Mouse (Mus musculus) limb, embryonic 13.5 days (tissue): ENCODE measurements around the gene Icmt. TPM values are rescaled to one million over a fixed set of nuclear protein-coding genes. Genes with fewer than 3 reads are reported as not detected.
A peak's percentile ranks its signal among the peaks of the same experiment; 100 is the strongest.

Experiments
- ATAC-seq: fragments of 200-750 bp; cut with Nextera tagmentation; 2 replicates; pipeline ENCODE4 v1.8.0; 2017; ENCODE audit warnings: low read depth, moderate number of reproducible peaks, moderate TSS enrichment; ENCODE audit not compliant: low FRiP score
- H3K27ac ChIP-seq: fragments of 300-500 bp; sonication (generic); 2 replicates; pipeline ENCODE4 v1.5.1; 2015; ENCODE audit warnings: inconsistent platforms, mild to moderate bottlenecking, moderate library complexity
- H3K27me3 ChIP-seq: fragments of 300-500 bp; sonication (generic); 2 replicates; pipeline ENCODE4 v1.6.1; 2015; ENCODE audit warnings: mild to moderate bottlenecking, inconsistent platforms
- H3K36me3 ChIP-seq: fragments of 300-500 bp; sonication (generic); 2 replicates; pipeline ENCODE4 v1.6.1; 2015; ENCODE audit warnings: inconsistent platforms, mild to moderate bottlenecking, moderate library complexity
- H3K4me1 ChIP-seq: fragments of 300-500 bp; sonication (generic); 2 replicates; pipeline ENCODE4 v1.6.1; 2015; ENCODE audit warnings: inconsistent platforms
- H3K4me2 ChIP-seq: fragments of 300-500 bp; sonication (generic); replicated peaks from 2 replicates; pipeline ENCODE4 v1.6.1; 2015; ENCODE audit warnings: inconsistent platforms, mild to moderate bottlenecking, moderate library complexity
- H3K4me3 ChIP-seq: fragments of 300-500 bp; sonication (generic); 2 replicates; pipeline ENCODE4 v1.5.1; 2015; ENCODE audit warnings: moderate library complexity, mild to moderate bottlenecking, inconsistent platforms
- H3K9ac ChIP-seq: fragments of 300-500 bp; sonication (generic); 2 replicates; pipeline ENCODE4 v1.6.1; 2015; ENCODE audit warnings: mild to moderate bottlenecking, inconsistent platforms
- H3K9me3 ChIP-seq: fragments of 300-500 bp; sonication (generic); 2 replicates; pipeline ENCODE4 v1.6.1; 2016; ENCODE audit warnings: inconsistent platforms
- WGBS: fragments of 180-500 bp; shearing (Covaris S2); methylation state at CpG from one replicate; pipeline ENCODE4 v1.1.7; 2015; 5-methylcytosine and 5-hydroxymethylcytosine counted together
- polyA plus RNA-seq: library from polyadenylated mRNA; unstranded; fragments of >200 nt; fragmentation: Nextera tagmentation; extraction: Ambion mirVana; gene quantifications from 2 replicates; pipeline ENCODE4 v1.2.1, GENCODE M21; 2015

Gene Icmt
- polyA plus RNA-seq, 1 experiment from 2014 or later, result 27.0 TPM

- H3K9ac ChIP-seq, result peak overlapping the region; percentile 13; the same call in 1 of the 2 replicates
- H3K4me3 ChIP-seq, result no peak overlapping the region
- no peaks in the 10 kb centered on the region for H3K9me3 ChIP-seq
- no peak overlapping the region for H3K27ac ChIP-seq
- H3K4me1 ChIP-seq, result no peaks in the 10 kb centered on the region
- H3K4me2 ChIP-seq, result no peak overlapping the region
- H3K27me3 ChIP-seq, result peaks cover 16% of the 10 kb centered on the region
- no peak for ATAC-seq
- WGBS, result 70% methylated on average over 6 of the region's 6 CpGs
- H3K36me3 ChIP-seq, result peaks cover 72% of the 10 kb centered on the region
These were observed 9.0 kb downstream of the Icmt start for GRCm38 (mm10) chr4:152305991-152306390.

- ATAC-seq, result no peak
- peaks cover 56% of the 10 kb centered on the region for H3K36me3 ChIP-seq
- H3K27ac ChIP-seq, result no peak overlapping the region
- H3K4me1 ChIP-seq, result peaks cover 7% of the 10 kb centered on the region; the same call in 1 of the 2 replicates
- 79% methylated on average over 9 of the region's 9 CpGs for WGBS
- H3K9me3 ChIP-seq, result no peaks in the 10 kb centered on the region
- H3K4me2 ChIP-seq, result no peak overlapping the region
- H3K4me3 ChIP-seq, result no peak overlapping the region
- H3K27me3 ChIP-seq, result peaks cover 31% of the 10 kb centered on the region
- H3K9ac ChIP-seq, result no peak overlapping the region
These were observed 10.5 kb downstream of the Icmt start for GRCm38 (mm10) chr4:152307542-152307941.

GRCm38 (mm10) chr4:152312186-152312585 is 15.2 kb downstream of the Icmt start:
- ATAC-seq, result no peak
- Histone ChIP-seq H3K4me2 (peak overlapping the region; percentile 68), H3K27ac (no peak overlapping the region), H3K9me3 (no peaks in the 10 kb centered on the region), H3K4me1 (peaks cover 30% of the 10 kb centered on the region), H3K9ac (no peak overlapping the region), H3K36me3 (peaks cover 15% of the 10 kb centered on the region), H3K4me3 (peak overlapping the region; percentile 41), H3K27me3 (peaks cover 78% of the 10 kb centered on the region)
- WGBS, result 2% methylated on average over 14 of the region's 14 CpGs

- ATAC-seq, result 0 out of 2 replicates have a peak, but pooled peaks have one; percentile 13
- peak overlapping the region; percentile 41 for H3K4me3 ChIP-seq
- no peaks in the 10 kb centered on the region for H3K9me3 ChIP-seq
- peak overlapping the region; percentile 68 for H3K4me2 ChIP-seq
- H3K36me3 ChIP-seq, result peaks cover 8% of the 10 kb centered on the region
- peak overlapping the region; percentile 45 for H3K9ac ChIP-seq
- no peak overlapping the region for H3K27ac ChIP-seq
- peaks cover 30% of the 10 kb centered on the region for H3K4me1 ChIP-seq
- under 1% methylated on average over 29 of the region's 29 CpGs for WGBS
- peaks cover 88% of the 10 kb centered on the region for H3K27me3 ChIP-seq
These were observed 16.2 kb downstream of the Icmt start for GRCm38 (mm10) chr4:152313211-152313632.

- Histone ChIP-seq H3K36me3 (peaks cover 2% of the 10 kb centered on the region), H3K9ac (no peak overlapping the region), H3K4me3 (peak overlapping the region; percentile 41; the same call in 1 of the 2 replicates), H3K27me3 (peaks cover 95% of the 10 kb centered on the region), H3K4me2 (peak overlapping the region; percentile 68; the same call in 1 of the 2 replicates), H3K4me1 (peaks cover 35% of the 10 kb centered on the region), H3K9me3 (no peaks in the 10 kb centered on the region), H3K27ac (no peak overlapping the region)
- no peak for ATAC-seq
These were observed 16.9 kb downstream of the Icmt start for GRCm38 (mm10) chr4:152313934-152314333.

- Histone ChIP-seq H3K9me3 (no peaks in the 10 kb centered on the region), H3K4me1 (peaks cover 36% of the 10 kb centered on the region), H3K27ac (no peak overlapping the region), H3K36me3 (no peaks in the 10 kb centered on the region), H3K9ac (peak overlapping the region; percentile 32; the same call in 1 of the 2 replicates), H3K4me2 (peak overlapping the region; percentile 61), H3K4me3 (peak overlapping the region; percentile 37), H3K27me3 (peaks cover 89% of the 10 kb centered on the region)
- no peak for ATAC-seq
- WGBS, result under 1% methylated on average over 43 of the region's 43 CpGs
These were observed 18.6 kb downstream of the Icmt start for GRCm38 (mm10) chr4:152315498-152316213.

- Histone ChIP-seq H3K36me3 (no peaks in the 10 kb centered on the region), H3K4me3 (no peak overlapping the region), H3K4me2 (no peak overlapping the region), H3K9ac (no peak overlapping the region), H3K27ac (no peak overlapping the region), H3K27me3 (peaks cover 75% of the 10 kb centered on the region), H3K9me3 (no peaks in the 10 kb centered on the region), H3K4me1 (peaks cover 28% of the 10 kb centered on the region)
- ATAC-seq, result no peak
- WGBS, result 80% methylated on average over 6 of the region's 6 CpGs
These were observed 20.6 kb downstream of the Icmt start for GRCm38 (mm10) chr4:152317631-152318033.

GRCm38 (mm10) chr4:152318517-152319234 is 21.6 kb downstream of the Icmt start, which contains the start of gene Rnf207:
Rnf207 (minus strand) TSS chr4:152318993.
- Histone ChIP-seq H3K36me3 (no peaks in the 10 kb centered on the region), H3K9ac (peak within 1 kb of the TSS; percentile 35), H3K27ac (no peak within 1 kb of the TSS), H3K27me3 (peaks cover 65% of the 10 kb centered on the region), H3K4me2 (peak within 1 kb of the TSS; percentile 45), H3K4me1 (peaks cover 17% of the 10 kb centered on the region), H3K9me3 (no peaks in the 10 kb centered on the region), H3K4me3 (peak within 1 kb of the TSS; percentile 12)
- no peak for ATAC-seq
- 4% methylated on average over 26 of the region's 26 CpGs for WGBS

- H3K36me3 ChIP-seq, result no peaks in the 10 kb centered on the region
- peaks cover 7% of the 10 kb centered on the region; the same call in 1 of the 2 replicates for H3K4me1 ChIP-seq
- H3K9ac ChIP-seq, result no peak overlapping the region
- WGBS, result 43% methylated on average over 5 of the region's 5 CpGs
- no peak overlapping the region for H3K4me3 ChIP-seq
- peaks cover 37% of the 10 kb centered on the region for H3K27me3 ChIP-seq
- no peak for ATAC-seq
- no peak overlapping the region for H3K27ac ChIP-seq
- H3K9me3 ChIP-seq, result no peaks in the 10 kb centered on the region
- no peak overlapping the region for H3K4me2 ChIP-seq
These were observed 24.4 kb downstream of the Icmt start for GRCm38 (mm10) chr4:152321464-152321863.

GRCm38 (mm10) chr4:152324641-152325562 is 27.9 kb downstream of the Icmt start:
- H3K27me3 ChIP-seq, result peaks cover 6% of the 10 kb centered on the region; the same call in 1 of the 2 replicates
- no peak overlapping the region for H3K27ac ChIP-seq
- H3K4me1 ChIP-seq, result peaks cover 16% of the 10 kb centered on the region
- peak; percentile 34 for ATAC-seq
- peak overlapping the region; percentile 48; the same call in 1 of the 2 replicates for H3K9ac ChIP-seq
- WGBS, result 52% methylated on average over 16 of the region's 16 CpGs
- no peaks in the 10 kb centered on the region for H3K9me3 ChIP-seq
- H3K4me3 ChIP-seq, result peak overlapping the region; percentile 74
- H3K36me3 ChIP-seq, result peaks cover 24% of the 10 kb centered on the region
- H3K4me2 ChIP-seq, result peak overlapping the region; percentile 93

GRCm38 (mm10) chr4:152325574-152326411 is 28.8 kb downstream of the Icmt start, which contains the start of gene Rpl22:
Rpl22 (plus strand) TSS chr4:152325742.
- peak; percentile 96 for ATAC-seq
- Histone ChIP-seq H3K4me3 (peak within 1 kb of the TSS; percentile 74), H3K27ac (0 out of 2 replicates have a peak within 1 kb of the TSS, but pooled peaks have one; percentile 35), H3K4me1 (peaks cover 16% of the 10 kb centered on the region), H3K27me3 (peaks cover 6% of the 10 kb centered on the region; the same call in 1 of the 2 replicates), H3K4me2 (peak within 1 kb of the TSS; percentile 93), H3K36me3 (peaks cover 33% of the 10 kb centered on the region), H3K9me3 (no peaks in the 10 kb centered on the region), H3K9ac (peak within 1 kb of the TSS; percentile 95)
- WGBS, result under 1% methylated on average over 70 of the region's 70 CpGs
